Mouse (Mus musculus) kidney, postnatal 14 days (tissue): ENCODE measurements around the gene Slc35c2.

Source experiments
- DNase-seq: peaks from one replicate; pipeline ENCODE4 v3.0.0; 2022; ENCODE audit warnings: mixed read lengths

Slc35c2 gene

GRCm38 (mm10) chr2:165271326-165271725 lies 16.3 kb downstream of the Slc35c2 start:
- no peak for DNase-seq

- DNase-seq, result no peak
Measured at GRCm38 (mm10) chr2:165270858-165271257, 16.8 kb downstream of the Slc35c2 start.

- DNase-seq, result no peak
Measured at GRCm38 (mm10) chr2:165266739-165267138, 20.9 kb downstream of the Slc35c2 start.

- DNase-seq, result no peak
Measured at GRCm38 (mm10) chr2:165263861-165264260, 23.8 kb downstream of the Slc35c2 start.

- no peak for DNase-seq
Measured at GRCm38 (mm10) chr2:165262274-165262990, 25.2 kb downstream of the Slc35c2 start.

- no peak for DNase-seq
Measured at GRCm38 (mm10) chr2:165259859-165260258, 27.8 kb downstream of the Slc35c2 start.

DNA sequence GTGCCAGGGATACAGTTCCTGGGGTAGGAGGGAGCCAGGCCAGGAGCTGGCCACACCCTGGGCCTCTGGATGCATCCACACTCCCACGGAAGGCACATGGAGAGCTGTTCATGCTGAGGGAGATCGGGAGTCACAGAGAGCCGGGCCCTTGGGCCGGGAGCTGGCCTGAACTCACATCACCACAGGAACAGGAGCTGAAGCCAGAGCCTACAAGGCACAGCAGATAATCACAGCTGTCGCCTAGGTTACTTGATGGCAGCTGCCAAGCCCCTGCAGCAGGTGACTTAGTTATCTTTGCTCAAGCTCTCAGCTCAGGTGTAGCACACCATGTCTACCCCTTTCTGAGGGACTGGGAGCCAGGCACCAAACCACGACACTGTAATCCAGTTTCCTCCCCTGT lies 29.3 kb downstream of the Slc35c2 start:
- DNase-seq, result no peak

- no peak for DNase-seq
Measured at GRCm38 (mm10) chr2:165257151-165257834, 30.4 kb downstream of the Slc35c2 start.

DNA sequence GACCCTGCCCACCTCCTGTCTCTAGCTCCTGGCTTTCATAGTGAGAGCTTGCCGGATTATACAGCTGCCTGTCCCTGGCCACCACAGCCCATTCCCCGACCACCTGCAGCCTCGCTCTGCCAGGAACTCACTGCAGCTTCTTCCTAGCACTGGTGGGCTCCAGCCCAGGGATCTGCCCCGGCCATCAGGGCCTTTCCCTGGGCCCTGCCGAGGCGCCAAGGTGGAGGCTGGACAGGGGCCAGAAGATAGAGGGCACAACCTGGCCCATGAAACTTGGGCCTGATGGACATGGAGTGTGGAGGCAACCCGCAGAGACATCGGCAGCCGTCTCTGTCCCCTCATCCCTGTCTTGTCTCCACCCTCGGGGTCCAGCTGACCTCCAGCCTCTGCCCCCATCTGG lies 31.5 kb downstream of the Slc35c2 start:
- DNase-seq, result no peak

- no peak for DNase-seq
Measured at GRCm38 (mm10) chr2:165253867-165254266, 33.8 kb downstream of the Slc35c2 start.

GRCm38 (mm10) chr2:165253269-165253668 lies 34.4 kb downstream of the Slc35c2 start:
- DNase-seq, result no peak

DNA sequence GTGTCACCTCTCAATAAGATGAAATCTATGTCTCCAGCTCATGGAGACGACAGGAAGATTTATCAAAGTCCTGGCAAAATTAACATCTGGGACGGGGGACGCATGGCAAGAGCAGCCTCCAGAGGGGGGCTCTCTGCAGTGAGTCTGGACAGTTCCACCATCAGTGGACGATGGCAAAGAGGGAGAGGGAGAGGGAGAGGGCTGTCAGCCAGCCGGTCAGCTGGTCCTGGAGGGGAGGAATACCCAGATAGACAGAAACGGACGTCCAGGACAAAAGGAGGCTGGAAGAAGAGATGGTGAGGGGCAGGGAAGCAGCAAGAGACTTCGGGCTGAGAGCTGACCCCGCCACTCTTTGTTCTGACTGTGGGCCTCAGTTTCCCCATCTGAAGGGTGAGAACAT lies 34.9 kb downstream of the Slc35c2 start:
- DNase-seq, result no peak

DNA sequence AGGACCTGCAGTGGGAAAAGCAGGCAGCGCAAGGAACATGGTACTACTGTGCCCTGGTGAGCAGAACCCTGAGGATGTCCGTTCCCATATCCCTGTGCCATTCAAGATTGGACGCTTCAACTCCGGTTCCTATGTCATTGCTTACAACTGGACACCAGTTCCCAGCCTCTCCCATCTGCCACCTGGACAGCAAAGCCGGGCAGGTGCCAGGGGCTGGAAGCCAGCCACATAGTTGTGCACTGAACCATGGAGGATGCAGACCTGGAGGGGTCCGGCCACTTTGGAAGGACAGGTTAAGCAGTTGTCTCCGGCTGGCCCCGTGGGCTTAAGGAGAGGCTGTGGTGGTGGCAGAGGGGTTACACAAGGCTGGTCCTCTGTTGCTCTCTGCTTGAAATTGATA lies 35.3 kb downstream of the Slc35c2 start:
- DNase-seq, result peak; percentile 64

- no peak for DNase-seq
Measured at GRCm38 (mm10) chr2:165250903-165251302, 36.8 kb downstream of the Slc35c2 start.

GRCm38 (mm10) chr2:165248967-165249366 lies 38.7 kb downstream of the Slc35c2 start:
- no peak for DNase-seq

DNA sequence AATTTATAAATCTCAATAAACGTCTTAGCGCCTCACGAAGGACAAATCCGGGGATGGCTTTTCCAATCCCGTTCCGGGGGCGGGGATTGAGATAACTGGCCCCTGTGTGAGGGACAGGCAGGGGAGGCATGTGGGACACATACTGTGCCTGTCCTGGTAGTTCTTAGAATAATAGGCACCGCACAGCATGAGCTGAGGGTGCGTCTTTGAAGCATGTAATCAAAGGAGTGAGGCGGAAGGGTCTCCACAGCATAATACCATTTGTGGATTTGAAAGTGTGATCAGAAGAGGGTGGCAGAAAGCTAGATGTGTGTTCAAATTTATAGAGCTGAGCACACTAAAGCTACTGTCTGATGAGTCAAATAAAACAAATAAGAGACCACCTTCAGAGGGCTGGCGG lies 41.3 kb downstream of the Slc35c2 start:
- no peak for DNase-seq

DNA sequence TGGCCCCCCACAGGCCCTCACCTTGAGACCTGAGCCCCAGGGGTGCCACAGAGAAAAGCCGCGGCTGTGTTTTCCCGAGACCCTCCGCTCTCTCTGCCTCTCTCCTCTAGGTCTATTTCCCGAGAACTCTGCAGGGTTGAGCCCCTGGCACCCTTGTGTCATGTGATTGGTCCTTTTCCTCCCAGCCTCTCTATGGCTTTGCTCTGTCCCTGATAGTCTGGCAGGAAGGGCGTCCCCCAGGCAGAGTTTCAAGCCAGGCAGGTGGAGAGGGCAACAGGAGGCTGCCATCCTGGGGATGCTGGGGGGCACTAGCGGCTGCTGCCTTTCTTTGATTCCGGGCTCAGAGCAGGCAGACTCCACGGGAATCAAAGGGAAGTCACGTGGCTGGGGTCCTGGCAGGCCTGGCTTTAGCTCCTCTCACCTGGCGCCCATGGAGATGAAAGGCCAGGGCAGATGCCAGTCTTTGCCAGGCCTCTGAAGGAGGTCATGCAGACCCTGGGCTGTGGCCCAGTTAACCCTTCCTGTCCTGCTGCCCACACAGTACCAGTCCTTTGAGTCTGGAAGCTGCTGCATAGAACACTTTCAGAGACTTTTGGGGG lies 44.4 kb downstream of the Slc35c2 start:
- no peak for DNase-seq

GRCm38 (mm10) chr2:165242575-165242974 lies 45.1 kb downstream of the Slc35c2 start:
- DNase-seq, result no peak

DNA sequence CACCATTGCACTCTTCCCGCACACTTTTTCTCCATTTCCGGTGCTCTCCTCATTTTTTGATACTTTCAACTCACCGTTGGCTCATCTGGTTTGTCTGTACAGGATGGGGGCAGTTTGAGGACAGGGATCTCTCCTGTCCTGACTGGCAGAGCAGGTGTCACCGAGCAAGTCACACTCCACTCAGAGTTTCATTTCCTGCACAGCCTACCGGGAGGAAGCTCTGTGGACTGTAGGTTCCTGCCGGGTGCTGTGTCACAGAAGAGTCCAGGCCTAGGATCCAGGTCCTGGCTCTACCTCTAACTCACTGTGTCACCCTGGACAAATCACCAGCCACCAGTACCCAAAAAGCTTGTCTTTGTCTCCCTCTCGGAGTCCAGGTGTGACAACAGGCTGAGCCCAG lies 45.9 kb downstream of the Slc35c2 start:
- no peak for DNase-seq

GRCm38 (mm10) chr2:165240371-165240770 lies 47.3 kb downstream of the Slc35c2 start:
- DNase-seq, result no peak

DNA sequence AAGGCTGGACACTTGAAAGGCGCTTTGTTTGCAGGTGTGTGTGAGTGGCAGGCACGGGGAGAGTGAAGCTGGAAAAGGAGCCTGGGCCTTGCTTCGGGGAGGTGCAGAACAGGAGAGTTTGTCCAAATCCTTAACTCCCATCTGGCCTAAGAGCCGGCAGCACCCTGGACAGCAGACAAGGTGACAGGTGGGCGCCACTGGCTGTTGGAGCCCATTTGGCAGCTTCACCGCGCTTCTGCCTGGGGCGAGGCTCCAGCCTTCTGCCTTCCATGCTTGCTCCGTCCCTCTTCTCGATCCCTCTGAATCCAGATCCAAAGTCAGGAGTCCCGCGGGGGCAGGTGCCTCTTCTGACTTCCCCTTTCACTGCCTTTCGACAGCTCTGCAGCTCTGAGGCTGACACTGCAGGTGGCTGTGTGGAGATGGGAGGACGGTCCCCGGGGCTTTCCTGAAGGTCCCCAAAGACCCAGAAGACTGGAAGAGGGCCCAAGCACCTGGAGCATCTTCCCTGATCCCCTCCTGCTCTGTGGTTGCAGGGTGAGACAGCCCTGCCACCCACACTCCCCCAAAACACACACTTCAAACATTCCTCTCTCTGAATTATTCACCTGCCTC lies 48.0 kb downstream of the Slc35c2 start:
- DNase-seq, result peak; percentile 24

DNA sequence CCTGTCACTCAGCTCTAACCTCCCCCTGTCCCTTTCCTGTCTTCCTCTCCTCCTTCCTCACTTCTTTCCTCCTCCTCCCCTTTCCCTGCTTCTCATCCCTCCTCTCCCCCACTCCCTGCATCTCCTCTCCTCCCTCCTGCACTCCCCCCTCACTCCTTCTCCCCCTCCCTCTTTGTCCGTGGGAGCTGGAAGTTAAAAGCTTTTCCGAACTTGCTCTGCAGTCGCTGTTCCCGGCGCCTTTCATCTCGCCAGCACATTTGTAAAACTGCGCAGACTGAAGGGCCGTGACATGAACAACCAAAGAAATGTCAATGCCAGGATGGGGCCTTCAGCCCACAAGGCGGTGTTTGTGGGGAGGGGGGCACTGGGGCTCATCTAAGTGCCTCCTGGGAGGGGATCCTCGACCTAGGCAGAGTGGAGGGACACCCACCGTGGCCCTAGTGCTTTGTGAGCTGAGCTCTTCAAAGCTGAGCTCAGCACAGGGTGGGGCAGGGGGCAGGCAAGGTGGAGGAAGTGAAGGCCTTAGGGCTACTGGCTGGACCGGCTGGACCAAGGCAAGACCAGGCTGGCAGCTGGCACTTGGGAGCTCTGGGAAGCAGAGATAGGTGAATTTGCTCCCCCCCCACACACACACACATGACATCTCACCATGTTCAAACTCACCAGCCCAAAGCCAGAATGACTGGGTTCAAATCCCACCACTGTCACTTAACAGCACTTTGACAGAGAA lies 49.1 kb downstream of the Slc35c2 start:
- DNase-seq, result no peak
